Comparison of ENCODE assay signal across 8 mouse cellular contexts in genomic region chr12:69227776-69228466, GRCm38 (mm10). TPM values are rescaled to one million over a fixed set of nuclear protein-coding genes. Genes with fewer than 3 reads are reported as not detected.
DNase-seq lines count a peak whose midpoint lies in the region; ATAC-seq lines count a peak whose summit lies in the region.

Pole2 (minus strand) TSS chr12:69228195.

- peak within 1 kb of the TSS; percentile 77 for H3K4me3 ChIP-seq in embryonic facial prominence, embryonic 10.5 days
- peak within 1 kb of the TSS; percentile 76 for H3K4me3 ChIP-seq in intestine, embryonic 16.5 days (ENCODE audit: low read length)

- H3K36me3 ChIP-seq in embryonic facial prominence, embryonic 10.5 days (replicated peaks) = peaks cover 31% of the 10 kb centered on the region
- H3K36me3 ChIP-seq in intestine, embryonic 16.5 days (ENCODE audit: control insufficient read depth, insufficient read depth, low read length) = no peaks in the 10 kb centered on the region

- H3K9ac ChIP-seq in intestine, embryonic 16.5 days (ENCODE audit: low read depth, low read length) = peak within 1 kb of the TSS; percentile 73

- intact Hi-C loops in left cerebral cortex, postnatal 25 days (cut with DNase I) = no loop called here

- ATAC-seq in intestine, embryonic 16.5 days = peak; percentile 98

- peak within 1 kb of the TSS; percentile 95 for H3K27ac ChIP-seq in embryonic facial prominence, embryonic 10.5 days (replicated peaks)
- peak within 1 kb of the TSS; percentile 90 for H3K27ac ChIP-seq in intestine, embryonic 16.5 days (ENCODE audit: low read length)

- no peaks in the 10 kb centered on the region for H3K9me3 ChIP-seq in embryonic facial prominence, embryonic 10.5 days
- H3K9me3 ChIP-seq in intestine, embryonic 16.5 days (ENCODE audit: control insufficient read depth, low read length) = no peaks in the 10 kb centered on the region

- peak within 1 kb of the TSS; percentile 44 for H3K4me2 ChIP-seq in intestine, embryonic 16.5 days (ENCODE audit: low read depth, low read length)

- H3K27me3 ChIP-seq in embryonic facial prominence, embryonic 10.5 days (replicated peaks; ENCODE audit: low read depth, poor library complexity, severe bottlenecking) = no peaks in the 10 kb centered on the region
- no peaks in the 10 kb centered on the region for H3K27me3 ChIP-seq in intestine, embryonic 16.5 days (replicated peaks; ENCODE audit: control insufficient read depth, insufficient read depth, low read length)

- under 1% methylated on average over 37 of the region's 37 CpGs for WGBS in embryonic facial prominence, embryonic 10.5 days
- WGBS in intestine, embryonic 16.5 days = under 1% methylated on average over 37 of the region's 37 CpGs

- peak; percentile 96 for DNase-seq in adrenal gland, postnatal 10 days
- peak; percentile 92 for DNase-seq in embryonic facial prominence, embryonic 10.5 days (ENCODE audit: low spot score)
- DNase-seq in gonadal fat pad, adult 2 months (ENCODE audit: low read depth) = peak; percentile 20
- peak; percentile 81 to 84 for DNase-seq in left cerebral cortex, postnatal 25 days (ENCODE audit: low spot score in 2 of 2)
- DNase-seq in mesoderm, embryonic 11.5 days (ENCODE audit: low read depth, low spot score) = peak; percentile 89
- peak; percentile 59 to 64 for DNase-seq in right cerebral cortex, postnatal 36 days (ENCODE audit: low spot score in 2 of 2)
- peak; percentile 89 to 92 for DNase-seq in urinary bladder, postnatal 4 days (ENCODE audit: low spot score in 2 of 2)

- peaks cover 13% of the 10 kb centered on the region for H3K4me1 ChIP-seq in embryonic facial prominence, embryonic 10.5 days
- 0 out of 2 replicates have a peak, but pooled peaks cover 3% of the 10 kb centered on the region for H3K4me1 ChIP-seq in intestine, embryonic 16.5 days (ENCODE audit: control insufficient read depth, insufficient read depth, low read length)

RNA-seq across cellular contexts. Expression of gene Pole2, which starts in this region (rescaled TPM):
- 1 to 10 TPM; 6.0 to 8.6 TPM for total RNA-seq in adrenal gland, postnatal 10 days (2021)
- 28.8 and 32.0 TPM in 2 replicates for polyA plus RNA-seq in embryonic facial prominence, embryonic 10.5 days (2016; fragmentation: Nextera tagmentation; extraction: Ambion mirVana)
- 2.6 and 3.3 TPM in 2 replicates for polyA plus RNA-seq in gonadal fat pad, adult 2 months (2012; rRNA removed)
- 16.5 and 20.8 TPM in 2 replicates for polyA plus RNA-seq in intestine, embryonic 16.5 days (2015; fragmentation: Nextera tagmentation; extraction: Ambion mirVana)
- under 1 TPM; 0.48 to 0.76 TPM for total RNA-seq in left cerebral cortex, postnatal 25 days (2021)

Comparison
In these comparisons a context has a peak if more than half of its experiments do, and no peak if none do; other contexts are left out.
1. Peak in every context shown above with its lines: DNase-seq, ATAC-seq, H3K4me3 ChIP-seq and H3K27ac ChIP-seq.
2. Peak in DNase-seq in left cerebral cortex, postnatal 25 days; RNA of the gene not detected or under 1 TPM.
3. DNase-seq: peak in every context shown above with its lines; median percentile 96 in adrenal gland, postnatal 10 days; 92 in embryonic facial prominence, embryonic 10.5 days; 90 in urinary bladder, postnatal 4 days; 89 in mesoderm, embryonic 11.5 days; 82 in left cerebral cortex, postnatal 25 days; 62 in right cerebral cortex, postnatal 36 days; 20 in gonadal fat pad, adult 2 months.